Mouse (Mus musculus) kidney, adult 18-20 months (tissue): ENCODE measurements around the gene AL731706.1.
"Not testable (repeated sequence)": the region's sequence is repeated elsewhere in the genome, so short reads cannot be mapped to it uniquely, and the experiment has no call there.

Experiments used
- DNase-seq: peaks from one replicate; pipeline ENCODE4 v3.0.0; 2021

The AL731706.1 gene

DNA sequence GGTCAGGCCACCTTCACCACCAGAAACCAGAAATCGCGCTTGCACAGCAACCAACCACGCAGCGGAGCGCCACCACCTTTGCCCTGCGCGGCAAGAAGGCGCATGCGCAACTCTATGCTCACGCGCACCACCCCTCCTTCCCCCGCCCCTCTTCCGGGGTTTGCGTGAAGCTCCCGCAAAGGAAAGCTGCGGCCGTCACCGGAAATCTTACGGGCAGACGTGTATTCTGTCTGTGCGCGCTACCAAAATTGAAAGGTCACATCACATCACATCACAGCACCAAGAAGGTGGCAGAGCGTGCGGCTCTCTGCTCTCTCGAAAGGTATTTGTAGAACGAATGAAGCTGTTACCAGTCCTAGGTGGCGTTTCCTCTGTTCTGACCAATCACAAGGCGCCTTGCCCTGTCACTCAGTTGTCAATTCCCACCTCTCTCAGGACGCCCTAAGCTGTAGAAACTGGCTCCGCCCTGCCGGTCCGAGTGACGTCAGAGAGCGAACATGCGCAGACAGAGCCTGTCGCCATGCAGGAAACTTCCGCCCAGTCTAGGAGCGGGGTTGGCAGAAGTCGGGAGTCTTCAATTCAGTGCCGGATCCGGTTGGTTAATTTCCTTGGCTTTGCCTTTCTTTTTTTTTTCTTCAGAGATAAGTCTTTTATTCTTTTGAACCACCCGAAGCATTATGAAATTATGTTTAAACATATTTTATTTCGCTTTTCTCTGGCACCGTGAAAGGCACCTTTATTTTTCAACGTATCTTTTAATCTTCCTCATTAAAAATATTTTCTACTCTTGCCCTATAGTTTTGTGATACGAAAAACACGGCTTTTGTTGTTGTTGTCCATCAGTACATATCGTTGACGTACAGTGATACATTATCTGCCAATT lies at the start of gene AL731706.1, which contains the start of the genes Slx4ip and Mkks:
Gene AL731706.1, minus strand, starts transcription at position 322 of the 883 bp plus-strand sequence.
Gene Slx4ip, plus strand, starts transcription at position 151 of the 883 bp plus-strand sequence.
Gene Mkks, minus strand, starts transcription at position 322 of the 883 bp plus-strand sequence.
- peak; percentile 99 for DNase-seq

DNA sequence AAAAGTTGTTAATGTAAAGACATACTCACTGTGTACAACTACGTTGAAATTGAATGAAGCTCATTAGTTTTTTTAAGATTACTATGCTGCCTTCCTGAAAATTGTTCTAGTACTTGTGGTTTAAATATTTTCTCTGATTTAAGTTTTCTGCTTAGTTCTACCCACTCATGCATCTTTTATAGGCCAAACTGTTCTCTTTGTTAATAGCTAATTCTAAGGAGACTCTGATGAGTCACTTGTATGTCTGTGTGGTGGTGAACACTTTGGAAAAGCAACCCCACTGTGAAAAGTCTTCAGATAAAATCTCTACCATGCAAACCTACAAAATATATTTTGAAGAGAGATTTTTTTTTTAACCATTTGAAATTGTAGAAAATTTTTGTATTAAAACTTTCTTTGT lies 47.1 kb upstream of the AL731706.1 start:
- no peak for DNase-seq

DNA sequence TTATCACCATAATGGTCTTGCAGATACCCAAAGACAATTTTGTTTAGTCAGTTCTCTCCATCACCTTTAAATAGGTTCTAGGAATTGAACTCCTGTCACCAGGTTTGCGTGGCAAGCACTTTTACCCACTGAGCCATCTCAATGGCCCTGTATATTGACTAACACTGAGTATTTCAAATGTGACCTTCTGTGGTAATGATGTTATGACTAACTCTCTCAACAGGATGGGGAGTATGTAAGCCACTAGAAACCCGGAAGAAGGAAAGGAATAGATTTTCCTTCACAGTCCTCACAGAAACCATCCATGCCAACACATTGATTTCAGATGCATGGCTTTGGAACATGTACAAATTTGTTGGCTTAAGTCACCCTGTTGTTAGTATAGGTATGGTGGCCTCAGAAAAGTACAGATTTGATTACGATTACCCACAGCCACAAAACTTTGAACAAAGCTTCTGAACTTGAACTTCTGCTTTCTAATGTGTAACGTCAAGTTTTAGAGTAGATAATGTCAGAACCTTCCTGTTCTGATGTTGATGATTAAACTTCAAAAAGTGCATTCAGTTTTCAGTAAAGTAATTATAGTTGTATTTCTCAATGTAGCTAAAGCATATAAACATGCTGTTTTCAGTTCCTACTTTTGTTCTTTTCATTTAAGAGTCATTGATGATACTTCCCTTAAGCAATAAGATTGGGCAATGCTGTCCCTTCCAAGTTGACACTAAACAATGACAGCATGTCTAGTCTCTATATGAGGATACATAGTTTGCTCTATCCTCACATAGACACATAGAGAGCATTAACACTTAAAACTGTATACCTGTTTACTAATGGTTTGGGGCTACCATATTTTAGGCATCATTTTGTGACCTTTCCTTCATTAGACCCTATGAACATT lies 45.5 kb upstream of the AL731706.1 start:
- DNase-seq: no peak

DNA sequence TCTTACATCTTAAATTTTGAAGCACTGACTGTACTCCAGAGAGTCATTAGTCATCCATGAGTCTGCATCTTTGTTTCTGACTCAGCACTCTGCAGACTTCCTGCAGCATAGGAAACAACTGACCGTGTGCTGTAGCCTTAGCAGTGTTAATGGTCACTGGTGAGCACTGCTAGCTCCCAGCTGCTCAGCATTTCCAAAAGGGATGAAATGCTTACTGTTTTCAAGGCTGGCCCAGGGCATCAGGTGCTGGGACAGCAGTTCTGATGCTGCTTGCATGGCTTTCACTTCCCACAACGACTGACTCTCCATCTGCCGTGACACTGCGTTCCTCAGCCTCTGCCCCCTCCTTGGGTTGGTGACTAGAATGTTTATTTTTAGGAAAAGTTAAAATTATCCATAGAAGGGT lies 29.8 kb upstream of the AL731706.1 start:
- DNase-seq: no peak

DNA sequence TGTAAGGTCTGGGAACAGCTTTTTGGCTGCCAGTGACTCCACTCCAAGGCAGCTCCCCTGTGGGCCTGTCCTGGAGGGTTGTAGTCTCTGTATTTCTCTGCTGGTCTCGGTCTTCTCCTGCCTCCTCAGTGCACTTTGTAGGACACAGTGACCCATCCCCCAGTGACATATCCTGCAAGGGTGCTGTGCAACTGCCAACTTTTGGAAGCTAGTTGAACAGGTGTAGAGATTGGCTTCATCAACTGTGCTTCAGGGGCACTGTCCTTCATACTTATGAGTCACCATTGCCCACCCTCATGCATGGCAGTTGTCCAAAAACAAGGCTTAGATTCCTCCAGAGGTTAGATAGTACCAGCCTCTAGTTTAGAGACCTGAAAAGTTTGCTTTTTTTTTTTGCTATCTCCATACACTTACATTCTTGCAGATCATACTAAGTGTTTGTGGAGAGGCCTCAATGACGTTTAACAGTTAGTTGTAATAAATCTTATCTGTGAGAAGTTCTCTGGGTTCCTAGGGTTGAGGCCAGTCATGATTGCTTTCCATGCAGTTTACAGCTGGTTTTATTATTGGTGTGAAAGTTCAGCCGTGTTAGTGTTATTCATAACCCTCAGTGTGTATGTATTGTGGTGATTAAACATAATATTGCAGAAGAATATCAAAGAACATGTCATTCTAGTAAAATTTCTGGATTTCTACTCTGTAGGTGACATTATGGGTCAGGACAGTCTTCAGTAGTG lies 29.2 kb upstream of the AL731706.1 start:
- DNase-seq: no peak

DNA sequence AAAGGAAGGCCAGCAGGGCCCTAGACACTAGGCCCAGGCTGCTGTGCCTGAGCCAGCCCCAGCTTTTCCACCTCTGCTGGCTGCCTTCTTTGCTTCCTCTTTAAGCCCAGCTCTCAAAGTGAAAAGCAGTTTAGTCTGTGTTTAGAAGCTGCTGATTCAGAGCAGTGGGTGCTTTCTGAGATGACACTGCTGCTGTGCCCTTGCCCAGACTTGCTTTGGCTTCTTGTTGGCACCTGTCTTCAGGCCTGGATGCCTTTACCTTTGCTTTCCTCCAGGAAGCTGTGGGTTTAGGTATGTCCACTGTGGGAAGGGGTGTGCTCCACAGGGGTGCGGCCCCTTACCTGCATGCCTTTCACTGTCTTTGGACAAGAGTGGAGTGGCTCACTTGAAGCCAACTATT lies 28.2 kb upstream of the AL731706.1 start:
- no peak for DNase-seq

DNA sequence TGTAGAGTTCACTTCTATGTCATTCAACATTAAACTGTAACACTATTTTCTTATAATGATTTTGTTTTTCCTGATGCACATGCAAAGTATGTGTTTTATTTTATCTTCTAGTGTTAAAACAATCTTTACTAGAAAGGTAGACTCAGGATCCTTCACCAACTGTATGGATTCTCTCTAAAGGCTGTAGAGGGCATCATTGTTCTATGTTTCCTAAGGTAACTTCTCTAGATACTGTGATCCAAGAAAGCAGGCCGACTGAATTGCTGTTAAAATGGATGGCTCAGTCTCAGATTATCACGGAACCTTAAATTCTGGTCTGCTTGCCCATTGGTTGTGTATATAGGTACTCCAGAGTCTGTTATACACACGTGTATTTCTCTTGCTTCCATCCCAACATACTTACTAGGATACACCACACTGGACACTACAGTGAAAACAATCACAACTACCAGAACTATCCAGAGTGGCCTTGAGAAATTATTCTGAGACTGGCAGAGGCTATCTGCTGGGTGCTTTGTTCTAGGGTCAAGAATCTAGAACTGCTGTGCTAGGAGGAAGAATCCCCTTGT lies 23.2 kb upstream of the AL731706.1 start:
- no peak for DNase-seq

DNA sequence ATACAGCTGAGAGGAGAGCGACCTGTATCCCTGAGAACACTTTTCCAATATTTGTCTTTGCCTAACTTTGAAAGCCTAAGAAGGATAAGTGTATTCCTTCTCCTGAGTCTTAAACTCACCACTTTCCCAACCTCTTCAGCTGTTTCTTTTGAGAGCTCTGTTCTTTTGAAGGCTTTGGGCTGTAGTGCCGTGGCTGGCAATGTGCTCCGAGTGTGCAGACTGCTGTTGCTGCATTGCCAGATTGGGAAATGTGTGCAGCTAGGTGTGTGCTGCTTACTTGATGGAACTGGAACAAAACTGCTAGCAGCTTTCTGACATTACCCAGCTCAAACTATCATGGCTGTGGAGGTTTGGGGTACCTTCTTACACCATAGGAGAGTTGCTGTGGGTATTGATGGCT lies 21.8 kb upstream of the AL731706.1 start:
- no peak for DNase-seq

DNA sequence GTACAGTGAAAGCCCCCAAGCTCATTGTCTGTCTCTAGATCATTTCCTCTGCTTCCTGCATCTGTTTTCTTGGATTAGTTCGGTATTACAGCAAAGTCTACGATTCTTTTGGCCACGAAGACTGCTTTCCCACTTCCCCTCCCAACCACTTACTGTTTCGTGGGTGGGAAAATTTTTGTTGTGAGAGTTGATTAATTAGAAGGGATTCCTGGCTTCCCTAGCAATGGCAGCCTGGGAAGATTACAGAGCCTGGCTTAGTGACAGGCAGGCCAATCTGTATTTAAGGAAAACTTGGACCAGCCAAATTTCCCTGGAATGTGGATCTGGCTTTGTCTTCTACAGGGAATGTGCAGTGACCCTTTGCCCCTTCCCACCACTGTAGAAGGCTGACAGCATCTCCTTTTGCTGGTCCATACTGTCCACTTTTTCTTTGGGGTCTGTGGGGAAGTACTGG lies 20.8 kb upstream of the AL731706.1 start:
- DNase-seq: no peak

DNA sequence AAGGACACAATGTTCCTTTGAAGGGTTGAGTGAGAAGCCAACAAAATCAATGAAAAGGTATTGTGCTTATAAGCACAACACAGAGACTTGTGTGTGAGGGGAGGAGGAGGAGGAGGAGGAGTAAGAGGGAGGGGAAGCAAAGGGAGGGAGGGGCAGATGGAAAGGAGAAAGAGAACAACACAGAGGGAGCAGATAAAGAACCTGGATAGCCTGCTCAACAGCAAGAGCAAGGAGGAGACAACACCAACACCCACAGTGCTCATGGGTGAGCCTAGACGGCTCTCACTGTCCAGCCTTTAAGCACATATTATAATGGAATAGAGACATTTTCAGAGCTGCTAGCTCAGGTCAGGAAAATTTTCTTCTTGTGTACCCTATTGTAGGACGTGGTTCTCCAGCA lies 18.1 kb upstream of the AL731706.1 start:
- no peak for DNase-seq

DNA sequence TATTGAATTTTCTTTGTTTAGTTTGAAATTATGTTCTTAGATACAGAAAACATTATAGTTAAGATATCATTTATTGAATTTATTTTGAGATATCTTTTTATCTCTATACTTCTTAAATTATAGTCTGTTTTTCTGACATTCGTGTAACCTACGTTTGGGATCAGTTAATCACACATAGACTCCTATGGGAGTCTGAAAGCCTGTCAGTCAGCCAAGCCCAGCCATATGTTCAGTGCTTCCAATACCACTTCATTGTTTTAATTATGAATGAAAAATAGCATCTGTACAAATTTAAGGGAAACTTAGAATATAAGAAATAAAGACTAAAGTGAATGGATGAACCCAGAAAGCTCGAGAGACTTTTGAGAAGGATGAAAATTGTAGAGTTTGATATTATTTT lies 17.4 kb upstream of the AL731706.1 start:
- DNase-seq: no peak

DNA sequence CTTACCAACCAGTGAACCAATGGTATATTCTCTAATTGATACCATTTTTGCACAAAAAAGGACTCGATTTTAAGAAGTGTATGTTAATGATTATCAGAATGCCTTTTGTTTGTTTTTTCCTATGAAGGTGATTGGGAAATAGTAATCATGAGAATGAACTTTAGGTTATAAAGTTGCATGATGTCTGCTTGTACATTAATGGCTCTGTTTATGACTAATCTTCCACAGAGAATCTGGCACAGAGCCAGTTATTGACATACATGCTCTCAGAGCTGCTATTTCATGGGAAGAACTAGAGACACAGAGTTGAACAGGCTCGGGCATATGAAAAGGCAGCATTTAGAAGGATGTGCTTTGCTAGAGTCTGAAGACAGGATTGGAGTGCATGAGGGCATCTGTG lies 4.9 kb upstream of the AL731706.1 start:
- DNase-seq: no peak

DNA sequence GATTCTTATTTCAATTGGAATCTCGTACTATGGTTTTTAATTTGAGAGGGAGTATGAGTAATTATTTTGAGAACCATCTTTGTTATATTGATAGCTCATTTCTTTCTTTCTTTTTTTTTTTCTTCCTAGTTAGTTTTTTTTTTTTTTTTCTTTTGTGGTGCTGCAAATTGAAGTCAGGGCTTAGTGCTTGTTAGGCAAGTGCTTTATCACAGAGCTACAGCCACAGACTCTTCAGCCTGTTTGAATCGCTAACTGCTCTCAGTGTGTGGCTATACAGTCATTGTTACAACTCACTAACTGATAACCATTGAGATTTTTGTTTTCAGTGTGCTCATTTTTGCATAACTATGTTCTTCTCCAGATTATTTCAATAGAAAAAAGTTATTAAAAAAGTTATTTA lies 3.3 kb upstream of the AL731706.1 start:
- no peak for DNase-seq

DNA sequence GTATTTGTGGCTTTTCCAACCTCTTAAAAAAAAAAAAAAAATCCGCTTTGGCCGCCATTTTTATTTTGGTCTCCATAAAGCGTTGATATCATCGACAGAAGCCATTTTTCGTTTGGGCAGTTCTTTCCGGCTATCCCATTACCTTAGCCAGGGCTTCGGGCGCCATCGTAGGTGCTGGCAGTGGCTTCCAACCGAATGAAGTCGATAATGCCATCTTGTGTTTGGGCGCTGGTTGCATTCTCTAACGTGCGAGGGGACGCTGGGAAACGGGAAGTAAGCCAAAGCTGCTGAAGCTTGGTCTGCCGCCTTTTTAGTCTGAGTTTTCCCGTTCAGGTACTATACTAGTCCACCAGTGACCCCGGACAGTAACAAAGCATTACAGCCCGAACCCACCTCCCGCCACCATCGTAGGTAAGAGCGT lies 772 bp upstream of the AL731706.1 start:
- DNase-seq: peak; percentile 97

DNA sequence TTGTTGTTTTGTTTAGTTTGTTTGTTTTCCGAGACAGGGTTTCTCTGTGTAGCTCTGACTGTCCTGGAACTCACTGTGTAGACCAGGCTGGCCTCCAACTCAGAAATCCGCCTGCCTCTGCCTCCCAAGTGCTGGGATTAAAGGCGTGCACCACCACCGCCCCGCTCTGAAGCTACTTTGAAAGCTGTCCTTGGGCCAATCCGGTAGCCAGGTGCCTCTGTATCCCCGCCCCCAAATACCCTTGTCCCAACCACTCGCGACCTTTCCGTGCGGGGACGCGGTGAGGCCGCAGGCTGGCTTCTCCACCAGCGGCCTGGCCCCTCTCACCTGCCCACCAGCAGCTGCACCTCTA lies 497 bp downstream of the AL731706.1 start:
- not testable (repeated sequence) for DNase-seq

DNA sequence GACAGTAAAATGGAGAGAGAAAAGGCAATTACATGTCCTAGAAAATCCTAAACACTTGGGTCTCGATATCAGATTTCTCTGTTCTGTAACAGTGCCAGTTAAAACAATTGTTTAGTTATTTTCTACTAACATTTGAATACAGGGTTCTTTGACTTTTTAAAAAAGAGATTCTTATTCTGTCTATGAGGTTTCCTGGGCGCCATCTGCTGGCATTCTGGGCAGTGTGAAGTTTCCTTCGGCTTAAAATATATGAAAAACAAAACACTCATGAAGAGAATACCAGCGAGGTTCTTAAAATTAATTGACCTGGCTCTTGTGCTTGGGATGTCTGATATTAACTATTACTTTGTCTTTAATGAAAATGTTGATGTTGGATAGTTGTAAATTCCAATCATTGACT lies 4.3 kb downstream of the AL731706.1 start:
- peak; percentile 27 for DNase-seq

DNA sequence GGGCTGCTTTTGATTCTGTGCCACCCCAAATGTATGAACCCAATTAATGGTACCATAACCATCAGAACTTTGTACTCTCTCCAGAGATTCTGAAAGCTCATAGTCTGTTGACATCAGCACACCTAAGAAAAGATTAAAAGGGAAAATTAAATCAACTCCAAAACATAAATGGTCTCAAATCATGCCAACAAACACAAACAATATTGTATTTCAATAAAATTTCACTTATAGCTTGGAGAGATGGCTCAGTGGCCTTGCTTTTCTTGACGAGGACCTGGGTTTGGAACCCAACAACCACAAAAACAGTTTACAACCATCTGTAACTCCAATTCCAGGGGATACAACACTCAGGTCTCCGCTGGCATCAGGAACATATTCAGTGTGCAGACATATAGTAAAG lies 5.6 kb downstream of the AL731706.1 start, which contains the start of gene AL731706.2:
Gene AL731706.2, minus strand, starts transcription at position 101 of the 400 bp plus-strand sequence.
- no peak for DNase-seq

DNA sequence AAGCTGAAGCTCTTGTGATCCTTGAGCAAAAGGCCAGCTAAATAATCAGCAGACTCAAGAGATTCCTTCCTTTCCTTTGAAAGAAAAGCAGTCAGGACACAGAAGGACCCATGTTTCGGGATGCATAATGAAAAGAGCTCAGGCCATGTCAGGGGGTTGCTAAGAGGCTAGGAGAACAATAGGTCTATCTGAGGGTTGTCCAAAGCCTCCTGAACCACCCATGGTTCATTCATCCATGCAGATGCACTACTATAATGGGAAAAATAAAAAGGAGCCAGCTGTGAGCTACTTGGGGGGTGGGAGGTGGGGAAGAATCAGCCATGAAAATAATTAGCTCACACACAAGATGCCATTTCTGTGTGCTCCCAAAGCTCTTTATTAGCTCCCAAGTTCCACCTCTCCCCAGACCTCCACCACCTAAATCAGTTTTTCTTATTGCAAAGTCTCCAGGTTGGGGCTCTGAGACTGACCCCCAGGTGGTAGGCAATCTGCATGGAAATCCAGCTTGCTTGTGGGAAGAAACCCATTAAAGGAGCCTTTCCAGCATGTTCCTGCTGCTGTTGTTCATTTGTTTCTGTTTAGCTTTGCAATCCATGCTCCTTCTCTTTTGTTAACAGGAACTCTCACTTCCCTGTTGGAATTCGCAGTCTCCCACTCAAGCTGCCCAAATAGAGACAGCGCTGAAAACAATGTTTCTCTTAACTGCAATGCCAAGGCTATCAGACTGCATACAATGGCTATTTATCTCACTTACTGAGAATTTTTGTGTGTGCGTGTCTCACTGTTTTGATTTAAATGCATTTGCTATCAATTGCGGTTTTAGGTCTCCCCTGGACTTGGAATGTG lies 36.4 kb downstream of the AL731706.1 start:
- no peak for DNase-seq

DNA sequence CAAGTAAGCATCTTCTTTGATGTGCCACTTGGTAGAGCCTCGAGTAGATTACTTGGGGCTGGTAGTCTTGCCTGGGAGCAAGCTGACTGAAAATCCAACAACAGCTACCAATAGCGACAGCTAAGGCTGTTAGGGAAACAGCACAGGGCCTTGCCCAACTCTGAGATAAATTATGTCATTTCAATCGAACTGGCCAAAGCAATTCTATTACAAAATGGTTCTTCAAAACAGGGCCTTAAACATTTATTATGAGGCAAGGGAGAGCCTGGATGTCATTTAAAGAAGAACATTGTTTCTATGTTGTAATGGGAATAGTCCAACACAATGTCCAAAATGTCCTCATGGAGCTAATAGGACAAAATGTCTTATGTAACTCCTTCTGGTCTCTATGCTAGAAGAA lies 40.8 kb downstream of the AL731706.1 start:
- DNase-seq: no peak

DNA sequence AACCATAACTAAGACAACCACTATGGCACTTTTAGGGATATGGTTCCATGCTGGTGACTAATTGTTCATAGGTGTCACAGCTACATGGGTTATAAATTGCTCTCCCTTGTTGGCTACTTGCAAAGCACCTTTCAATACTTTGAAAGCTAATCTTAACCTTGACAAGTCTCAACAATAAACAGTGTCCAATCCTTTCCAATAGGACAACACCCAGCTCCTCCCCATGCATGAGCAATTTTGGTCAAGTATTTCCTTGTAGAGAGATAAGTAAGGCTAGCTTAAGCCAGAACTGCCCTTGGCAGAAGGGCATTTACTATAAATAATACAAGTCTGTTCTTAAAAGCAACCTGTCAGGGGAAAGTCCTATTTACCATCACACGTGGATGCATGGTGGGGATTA lies 53.2 kb downstream of the AL731706.1 start:
- no peak for DNase-seq

DNA sequence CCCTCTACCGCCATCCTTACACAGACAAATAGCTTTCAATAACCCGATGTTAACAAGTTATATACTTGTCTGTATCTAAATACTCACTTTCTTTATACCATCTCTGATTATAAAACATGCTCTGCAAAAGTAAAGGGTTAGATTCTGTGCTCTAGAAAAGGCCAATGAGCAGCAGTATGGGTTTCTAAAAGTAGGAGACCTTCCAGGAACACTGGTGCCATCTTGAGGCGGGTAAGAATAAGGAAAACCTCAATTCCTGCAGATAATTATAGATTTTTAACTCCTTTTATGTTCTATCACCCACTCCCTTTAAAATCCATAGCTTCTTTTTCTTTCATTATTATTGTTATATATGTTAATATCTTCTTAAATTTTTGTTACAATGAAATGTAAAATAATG lies 55.3 kb downstream of the AL731706.1 start:
- DNase-seq: no peak

DNA sequence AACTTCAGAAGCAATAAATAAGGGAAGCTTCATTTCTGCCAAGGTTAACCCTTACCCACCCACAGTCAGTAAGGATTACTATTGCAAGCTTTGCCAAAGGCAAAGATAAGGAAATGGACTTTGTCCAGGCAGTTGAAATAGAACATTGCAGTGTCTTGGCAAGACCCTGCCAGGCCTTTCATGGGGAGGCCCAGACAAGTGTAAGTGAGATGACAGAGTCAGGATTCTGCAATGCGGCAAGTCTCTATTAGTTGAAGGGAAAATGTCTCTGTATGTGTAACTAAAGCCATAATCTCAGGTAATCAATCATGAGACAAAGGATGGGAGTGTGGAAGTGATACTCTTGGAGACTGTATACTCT lies 56.5 kb downstream of the AL731706.1 start:
- no peak for DNase-seq
